Mouse (Mus musculus) forebrain, embryonic 12.5 days (tissue): ENCODE data around the gene Dnah1. TPM values are rescaled to one million over a fixed set of nuclear protein-coding genes. Genes with fewer than 3 reads are reported as not detected.

ENCODE experiments used
- ATAC-seq: fragments of 200-750 bp; cut with Nextera tagmentation; 2 replicates; pipeline ENCODE4 v1.8.0; 2017; ENCODE audit warnings: moderate TSS enrichment; ENCODE audit not compliant: low FRiP score
- H3K27ac ChIP-seq: fragments of 300-500 bp; sonication (generic); 2 replicates; pipeline ENCODE4 v1.5.1; 2016; ENCODE audit warnings: mild to moderate bottlenecking
- H3K27me3 ChIP-seq: fragments of 300-500 bp; sonication (generic); 2 replicates; pipeline ENCODE4 v1.6.1; 2016; ENCODE audit warnings: mild to moderate bottlenecking
- H3K36me3 ChIP-seq: fragments of 300-500 bp; sonication (generic); replicated peaks from 2 replicates; pipeline ENCODE4 v1.6.1; 2016; ENCODE audit warnings: mild to moderate bottlenecking
- H3K4me1 ChIP-seq: fragments of 300-500 bp; sonication (generic); 2 replicates; pipeline ENCODE4 v1.6.1; 2016
- H3K4me2 ChIP-seq: fragments of 300-500 bp; sonication (generic); 2 replicates; pipeline ENCODE4 v1.6.1; 2016; ENCODE audit warnings: mild to moderate bottlenecking, moderate library complexity
- H3K4me3 ChIP-seq: fragments of 300-500 bp; sonication (generic); replicated peaks from 2 replicates; pipeline ENCODE4 v1.5.1; 2016; ENCODE audit warnings: mild to moderate bottlenecking
- H3K9ac ChIP-seq: fragments of 300-500 bp; sonication (generic); 2 replicates; pipeline ENCODE4 v1.6.1; 2016; ENCODE audit warnings: mild to moderate bottlenecking
- H3K9me3 ChIP-seq: fragments of 300-500 bp; sonication (generic); 2 replicates; pipeline ENCODE4 v1.6.1; 2016
- WGBS: fragments of 180-500 bp; shearing (Covaris S2); methylation state at CpG from one replicate; pipeline ENCODE4 v1.1.7; 2016; 5-methylcytosine and 5-hydroxymethylcytosine counted together
- polyA plus RNA-seq: library from polyadenylated mRNA; unstranded; fragments of >200 nt; fragmentation: Nextera tagmentation; extraction: Ambion mirVana; gene quantifications from 2 replicates; pipeline ENCODE4 v1.2.1, GENCODE M21; 2016

Dnah1 gene
- polyA plus RNA-seq, 1 experiment from 2014 or later, result 8.0 TPM

- no peaks in the 10 kb centered on the region for H3K9me3 ChIP-seq
- no peak overlapping the region for H3K9ac ChIP-seq
- H3K4me3 ChIP-seq, result no peak overlapping the region
- ATAC-seq, result no peak
- H3K36me3 ChIP-seq, result no peaks in the 10 kb centered on the region
- H3K27me3 ChIP-seq, result no peaks in the 10 kb centered on the region
- 0 out of 2 replicates have a peak, but pooled peaks cover 3% of the 10 kb centered on the region for H3K4me1 ChIP-seq
- WGBS, result 73% methylated on average over 8 of the region's 8 CpGs
- no peak overlapping the region for H3K4me2 ChIP-seq
- H3K27ac ChIP-seq, result no peak overlapping the region
Observed at GRCm38 (mm10) chr14:31230442-31230841, 93.3 kb downstream of the Dnah1 start.

GRCm38 (mm10) chr14:31228234-31228633 is 95.5 kb downstream of the Dnah1 start:
- Histone ChIP-seq H3K27me3 (no peaks in the 10 kb centered on the region), H3K9ac (no peak overlapping the region), H3K4me1 (no peaks in the 10 kb centered on the region), H3K36me3 (no peaks in the 10 kb centered on the region), H3K4me2 (no peak overlapping the region), H3K4me3 (no peak overlapping the region), H3K27ac (no peak overlapping the region), H3K9me3 (no peaks in the 10 kb centered on the region)
- 80% methylated on average over 6 of the region's 6 CpGs for WGBS
- ATAC-seq, result no peak

GRCm38 (mm10) chr14:31226978-31227377 is 96.7 kb downstream of the Dnah1 start:
- no peak overlapping the region for H3K9ac ChIP-seq
- H3K27ac ChIP-seq, result no peak overlapping the region
- no peaks in the 10 kb centered on the region for H3K9me3 ChIP-seq
- no peak overlapping the region for H3K4me2 ChIP-seq
- ATAC-seq, result no peak
- 0 out of 2 replicates have a peak, but pooled peaks cover 3% of the 10 kb centered on the region for H3K27me3 ChIP-seq
- 77% methylated on average over 4 of the region's 4 CpGs for WGBS
- H3K4me1 ChIP-seq, result no peaks in the 10 kb centered on the region
- H3K4me3 ChIP-seq, result no peak overlapping the region
- no peaks in the 10 kb centered on the region for H3K36me3 ChIP-seq

GRCm38 (mm10) chr14:31217666-31218065 is 106.0 kb downstream of the Dnah1 start, which contains the start of gene Sema3g:
Sema3g (plus strand) TSS chr14:31217860.
- Histone ChIP-seq H3K4me3 (no peak within 1 kb of the TSS), H3K27ac (peak within 1 kb of the TSS; percentile 56; the same call in 1 of the 2 replicates), H3K9ac (no peak within 1 kb of the TSS), H3K9me3 (no peaks in the 10 kb centered on the region), H3K4me2 (peak within 1 kb of the TSS; percentile 8; the same call in 1 of the 2 replicates), H3K36me3 (no peaks in the 10 kb centered on the region), H3K4me1 (peaks cover 15% of the 10 kb centered on the region), H3K27me3 (peaks cover 13% of the 10 kb centered on the region)
- ATAC-seq, result peak; percentile 68
- WGBS, result 15% methylated on average over 11 of the region's 11 CpGs

GRCm38 (mm10) chr14:31216846-31217245 is 106.8 kb downstream of the Dnah1 start, which contains the start of gene Nisch:
Nisch (minus strand) TSS chr14:31216946.
- no peak for ATAC-seq
- Histone ChIP-seq H3K36me3 (no peaks in the 10 kb centered on the region), H3K9me3 (no peaks in the 10 kb centered on the region), H3K4me1 (peaks cover 15% of the 10 kb centered on the region), H3K9ac (no peak within 1 kb of the TSS), H3K27me3 (peaks cover 13% of the 10 kb centered on the region), H3K27ac (peak within 1 kb of the TSS; percentile 56; the same call in 1 of the 2 replicates), H3K4me3 (no peak within 1 kb of the TSS), H3K4me2 (peak within 1 kb of the TSS; percentile 8)
- WGBS, result 50% methylated on average over 2 of the region's 2 CpGs

- Histone ChIP-seq H3K9ac (no peak overlapping the region), H3K27ac (0 out of 2 replicates have a peak overlapping the region, but pooled peaks have one; percentile 19), H3K4me3 (no peak overlapping the region), H3K36me3 (no peaks in the 10 kb centered on the region), H3K9me3 (no peaks in the 10 kb centered on the region), H3K27me3 (peaks cover 13% of the 10 kb centered on the region), H3K4me1 (peaks cover 15% of the 10 kb centered on the region), H3K4me2 (peak overlapping the region; percentile 6; the same call in 1 of the 2 replicates)
- WGBS, result 33% methylated on average over 15 of the region's 15 CpGs
- ATAC-seq, result peak; percentile 53
Observed at GRCm38 (mm10) chr14:31215157-31216002, 108.3 kb downstream of the Dnah1 start.

GRCm38 (mm10) chr14:31214684-31215083 is 109.0 kb downstream of the Dnah1 start:
- 92% methylated on average over 3 of the region's 3 CpGs for WGBS
- H3K27me3 ChIP-seq, result peaks cover 14% of the 10 kb centered on the region
- no peaks in the 10 kb centered on the region for H3K9me3 ChIP-seq
- H3K9ac ChIP-seq, result no peak overlapping the region
- peaks cover 15% of the 10 kb centered on the region for H3K4me1 ChIP-seq
- no peak for ATAC-seq
- no peaks in the 10 kb centered on the region for H3K36me3 ChIP-seq
- H3K4me3 ChIP-seq, result no peak overlapping the region
- no peak overlapping the region for H3K4me2 ChIP-seq
- no peak overlapping the region for H3K27ac ChIP-seq

GRCm38 (mm10) chr14:31213868-31214267 is 109.8 kb downstream of the Dnah1 start:
- Histone ChIP-seq H3K9me3 (no peaks in the 10 kb centered on the region), H3K4me1 (peaks cover 15% of the 10 kb centered on the region), H3K4me2 (no peak overlapping the region), H3K4me3 (no peak overlapping the region), H3K27me3 (peaks cover 16% of the 10 kb centered on the region), H3K9ac (no peak overlapping the region), H3K36me3 (no peaks in the 10 kb centered on the region), H3K27ac (no peak overlapping the region)
- ATAC-seq, result no peak
- WGBS, result 68% methylated on average over 8 of the region's 8 CpGs

GRCm38 (mm10) chr14:31212499-31212898 is 111.2 kb downstream of the Dnah1 start:
- no peak for ATAC-seq
- Histone ChIP-seq H3K4me2 (no peak overlapping the region), H3K9ac (no peak overlapping the region), H3K4me1 (peaks cover 9% of the 10 kb centered on the region), H3K9me3 (no peaks in the 10 kb centered on the region), H3K27me3 (peaks cover 16% of the 10 kb centered on the region), H3K27ac (no peak overlapping the region), H3K36me3 (no peaks in the 10 kb centered on the region), H3K4me3 (no peak overlapping the region)
- WGBS, result 88% methylated on average over 3 of the region's 3 CpGs

- Histone ChIP-seq H3K36me3 (no peaks in the 10 kb centered on the region), H3K27ac (no peak overlapping the region), H3K9me3 (no peaks in the 10 kb centered on the region), H3K4me2 (no peak overlapping the region), H3K27me3 (peaks cover 16% of the 10 kb centered on the region), H3K4me3 (no peak overlapping the region), H3K4me1 (peaks cover 11% of the 10 kb centered on the region), H3K9ac (no peak overlapping the region)
- 90% methylated on average over 6 of the region's 6 CpGs for WGBS
- ATAC-seq, result no peak
Observed at GRCm38 (mm10) chr14:31211854-31212253, 111.8 kb downstream of the Dnah1 start.
